Mouse (Mus musculus): ENCODE results near the gene Cdc37l1. TPM values are rescaled to one million over a fixed set of nuclear protein-coding genes. Genes with fewer than 3 reads are reported as not detected.

The Cdc37l1 gene
- polyA plus RNA-seq, 1 experiment, result 9.2 TPM

- Histone ChIP-seq H3K4me2 (ENCODE audit: low read depth) (peak overlapping the region; percentile 69), H3K27me3 (ENCODE audit: control insufficient read depth, insufficient read depth, insufficient read length) (peaks cover 13% of the 10 kb centered on the region), H3ac (ENCODE audit: control insufficient read depth, insufficient read length) (no peak overlapping the region), H3K4me3 (peak overlapping the region; percentile 12), H3K36me3 (ENCODE audit: control insufficient read depth, insufficient read depth) (no peaks in the 10 kb centered on the region), H3K79me2 (ENCODE audit: control insufficient read depth, insufficient read depth) (no peaks in the 10 kb centered on the region)
- TF ChIP-seq REST (IDR thresholded peaks at IDR 0.05; ENCODE audit: insufficient read depth, insufficient read length), result no peak
- TF ChIP-seq TCF12 (IDR thresholded peaks at IDR 0.05; ENCODE audit: insufficient read depth, poor library complexity, severe bottlenecking), result no peak
- no peak for TF ChIP-seq CEBPB (IDR thresholded peaks at IDR 0.05; ENCODE audit: insufficient read depth, poor library complexity, severe bottlenecking)
- TF ChIP-seq MAX (IDR thresholded peaks at IDR 0.05; ENCODE audit: low read depth), result no peak
- TF ChIP-seq TCF3 (IDR thresholded peaks at IDR 0.05; ENCODE audit: insufficient read length, low read depth), result no peak
- TF ChIP-seq MYOG (IDR thresholded peaks at IDR 0.05; ENCODE audit: control insufficient read depth in 1 of 3, insufficient read depth in 1 of 3, insufficient read length in 2 of 3, low read depth in 2 of 3), result no peak
- TF ChIP-seq POLR2AphosphoS2 (IDR thresholded peaks at IDR 0.05; ENCODE audit: insufficient read length, low read depth), result no peak
- no peak for TF ChIP-seq POLR2A (IDR thresholded peaks at IDR 0.05; ENCODE audit: insufficient read length, low read depth)
- TF ChIP-seq E2F4 (IDR thresholded peaks at IDR 0.05; ENCODE audit: insufficient read depth), result no peak
Measured at GRCm38 (mm10) chr19:28963113-28963512, 27.0 kb upstream of the Cdc37l1 start.

GRCm38 (mm10) chr19:28963513-28963841, 26.7 kb upstream of the Cdc37l1 start:
- Histone ChIP-seq H3K36me3 (ENCODE audit: control insufficient read depth, insufficient read depth) (no peaks in the 10 kb centered on the region), H3K4me2 (ENCODE audit: low read depth) (peak overlapping the region; percentile 69), H3K27me3 (ENCODE audit: control insufficient read depth, insufficient read depth, insufficient read length) (peaks cover 13% of the 10 kb centered on the region), H3ac (ENCODE audit: control insufficient read depth, insufficient read length) (peak overlapping the region; percentile 4), H3K79me2 (ENCODE audit: control insufficient read depth, insufficient read depth) (no peaks in the 10 kb centered on the region), H3K4me3 (peak overlapping the region; percentile 12)
- TF ChIP-seq POLR2A (IDR thresholded peaks at IDR 0.05; ENCODE audit: insufficient read length, low read depth) (no peak), TCF12 (IDR thresholded peaks at IDR 0.05; ENCODE audit: insufficient read depth, poor library complexity, severe bottlenecking) (no peak), USF1 (IDR thresholded peaks at IDR 0.05; ENCODE audit: low read depth) (no peak), POLR2AphosphoS2 (IDR thresholded peaks at IDR 0.05; ENCODE audit: insufficient read length, low read depth) (no peak), CEBPB (IDR thresholded peaks at IDR 0.05; ENCODE audit: insufficient read depth, poor library complexity, severe bottlenecking) (no peak), MYOD1 (IDR thresholded peaks at IDR 0.05; ENCODE audit: control insufficient read depth in 1 of 3, insufficient read length in 2 of 3, low read depth in 2 of 3) (no peak), MAX (IDR thresholded peaks at IDR 0.05; ENCODE audit: low read depth) (no peak), REST (IDR thresholded peaks at IDR 0.05; ENCODE audit: insufficient read depth, insufficient read length) (no peak), E2F4 (IDR thresholded peaks at IDR 0.05; ENCODE audit: insufficient read depth) (no peak), MYOG (IDR thresholded peaks at IDR 0.05; ENCODE audit: control insufficient read depth in 1 of 3, insufficient read depth in 1 of 3, insufficient read length in 2 of 3, low read depth in 2 of 3) (no peak), TCF3 (IDR thresholded peaks at IDR 0.05; ENCODE audit: insufficient read length, low read depth) (no peak)

- Histone ChIP-seq H3K36me3 (ENCODE audit: control insufficient read depth, insufficient read depth) (no peaks in the 10 kb centered on the region), H3K4me3 (peak within 1 kb of the TSS; percentile 12), H3K27me3 (ENCODE audit: control insufficient read depth, insufficient read depth, insufficient read length) (peaks cover 13% of the 10 kb centered on the region), H3K4me2 (ENCODE audit: low read depth) (peak within 1 kb of the TSS; percentile 69), H3ac (ENCODE audit: control insufficient read depth, insufficient read length) (peak within 1 kb of the TSS; percentile 4), H3K79me2 (ENCODE audit: control insufficient read depth, insufficient read depth) (no peaks in the 10 kb centered on the region)
- peak in 1 of 3 experiments; percentile 34 for TF ChIP-seq MYOD1 (IDR thresholded peaks at IDR 0.05; ENCODE audit: control insufficient read depth in 1 of 3, insufficient read length in 2 of 3, low read depth in 2 of 3)
- TF ChIP-seq USF1 (IDR thresholded peaks at IDR 0.05; ENCODE audit: low read depth), result no peak
- TF ChIP-seq REST (IDR thresholded peaks at IDR 0.05; ENCODE audit: insufficient read depth, insufficient read length), result no peak
- TF ChIP-seq TCF3 (IDR thresholded peaks at IDR 0.05; ENCODE audit: insufficient read length, low read depth), result no peak
- no peak for TF ChIP-seq SRF (IDR thresholded peaks at IDR 0.05; ENCODE audit: control insufficient read depth, insufficient read length, low read depth)
- no peak for TF ChIP-seq MAX (IDR thresholded peaks at IDR 0.05; ENCODE audit: low read depth)
- TF ChIP-seq POLR2A (IDR thresholded peaks at IDR 0.05; ENCODE audit: insufficient read length, low read depth), result peak; percentile 49
- no peak for TF ChIP-seq TCF12 (IDR thresholded peaks at IDR 0.05; ENCODE audit: insufficient read depth, poor library complexity, severe bottlenecking)
- no peak for TF ChIP-seq E2F4 (IDR thresholded peaks at IDR 0.05; ENCODE audit: insufficient read depth)
- peak in 2 of 3 experiments; percentile 53 to 60 for TF ChIP-seq MYOG (IDR thresholded peaks at IDR 0.05; ENCODE audit: control insufficient read depth in 1 of 3, insufficient read depth in 1 of 3, insufficient read length in 2 of 3, low read depth in 2 of 3)
- TF ChIP-seq POLR2AphosphoS2 (IDR thresholded peaks at IDR 0.05; ENCODE audit: insufficient read length, low read depth), result no peak
- no peak for TF ChIP-seq CEBPB (IDR thresholded peaks at IDR 0.05; ENCODE audit: insufficient read depth, poor library complexity, severe bottlenecking)
Measured at GRCm38 (mm10) chr19:28963842-28964551, 26.2 kb upstream of the Cdc37l1 start, which contains the start of gene Plpp6. TSS of gene Plpp6 (plus strand) at chr19:28963953.

- Histone ChIP-seq H3K79me2 (ENCODE audit: control insufficient read depth, insufficient read depth) (no peaks in the 10 kb centered on the region), H3K36me3 (ENCODE audit: control insufficient read depth, insufficient read depth) (no peaks in the 10 kb centered on the region), H3K4me2 (ENCODE audit: low read depth) (peak overlapping the region; percentile 69), H3K4me3 (peak overlapping the region; percentile 12), H3K27me3 (ENCODE audit: control insufficient read depth, insufficient read depth, insufficient read length) (peaks cover 13% of the 10 kb centered on the region), H3ac (ENCODE audit: control insufficient read depth, insufficient read length) (peak overlapping the region; percentile 4)
- no peak for TF ChIP-seq CEBPB (IDR thresholded peaks at IDR 0.05; ENCODE audit: insufficient read depth, poor library complexity, severe bottlenecking)
- TF ChIP-seq MYOG (IDR thresholded peaks at IDR 0.05; ENCODE audit: control insufficient read depth in 1 of 3, insufficient read depth in 1 of 3, insufficient read length in 2 of 3, low read depth in 2 of 3), result no peak
- TF ChIP-seq SRF (IDR thresholded peaks at IDR 0.05; ENCODE audit: control insufficient read depth, insufficient read length, low read depth), result no peak
- TF ChIP-seq POLR2A (IDR thresholded peaks at IDR 0.05; ENCODE audit: insufficient read length, low read depth), result no peak
- TF ChIP-seq TCF12 (IDR thresholded peaks at IDR 0.05; ENCODE audit: insufficient read depth, poor library complexity, severe bottlenecking), result no peak
- no peak for TF ChIP-seq USF1 (IDR thresholded peaks at IDR 0.05; ENCODE audit: low read depth)
- TF ChIP-seq MAX (IDR thresholded peaks at IDR 0.05; ENCODE audit: low read depth), result no peak
- no peak for TF ChIP-seq REST (IDR thresholded peaks at IDR 0.05; ENCODE audit: insufficient read depth, insufficient read length)
- no peak for TF ChIP-seq MYOD1 (IDR thresholded peaks at IDR 0.05; ENCODE audit: control insufficient read depth in 1 of 3, insufficient read length in 2 of 3, low read depth in 2 of 3)
- TF ChIP-seq POLR2AphosphoS2 (IDR thresholded peaks at IDR 0.05; ENCODE audit: insufficient read length, low read depth), result no peak
- no peak for TF ChIP-seq E2F4 (IDR thresholded peaks at IDR 0.05; ENCODE audit: insufficient read depth)
- no peak for TF ChIP-seq TCF3 (IDR thresholded peaks at IDR 0.05; ENCODE audit: insufficient read length, low read depth)
Measured at GRCm38 (mm10) chr19:28964552-28964903, 25.6 kb upstream of the Cdc37l1 start.

All from myocyte (in vitro differentiated cells).